Mouse (Mus musculus) C2C12 (cell line): ENCODE measurements at regions not wholly inside any gene's neighbourhood (a gene's known extent, or its start where the extent isn't known, plus 50 kb on each side); places are given as distances from the start of the nearest gene placed in this dataset.
A peak's percentile ranks its signal among the peaks of the same experiment; 100 is the strongest.

Experiments used
- H3K27me3 ChIP-seq: one replicate; pipeline ENCODE4 v1.6.1; 2011; ENCODE audit not compliant: control insufficient read depth, insufficient read depth, insufficient read length
- H3K36me3 ChIP-seq: one replicate; pipeline ENCODE4 v1.6.1; 2011; ENCODE audit not compliant: control insufficient read depth, insufficient read depth
- H3K4me3 ChIP-seq: one replicate; pipeline ENCODE4 v1.5.1; 2011; ENCODE audit warnings: mild to moderate bottlenecking, control low read depth; ENCODE audit not compliant: poor library complexity, insufficient read depth, severe bottlenecking
- H3K79me2 ChIP-seq: one replicate; pipeline ENCODE4 v1.6.1; 2011; ENCODE audit not compliant: control insufficient read depth, insufficient read depth
- H3K79me3 ChIP-seq: one replicate; pipeline ENCODE4 v1.6.1; 2011; ENCODE audit warnings: low read depth, control low read depth
- H3ac ChIP-seq: one replicate; pipeline ENCODE3; 2011; ENCODE audit warnings: low read depth; ENCODE audit not compliant: control insufficient read depth, insufficient read length
- CEBPB ChIP-seq: IDR thresholded peaks from one replicate; pipeline ENCODE4 v1.6.1; 2011; ENCODE audit warnings: low read depth, mild to moderate bottlenecking, control low read depth, moderate library complexity
- CTCF ChIP-seq: IDR thresholded peaks from one replicate; pipeline ENCODE4 v1.5.1; 2011; ENCODE audit not compliant: control insufficient read depth, insufficient read depth, insufficient read length
- FOSL1 ChIP-seq: IDR thresholded peaks from one replicate; pipeline ENCODE4 v1.8.0; 2011; ENCODE audit warnings: mild to moderate bottlenecking, low read length; ENCODE audit not compliant: poor library complexity, insufficient read depth, severe bottlenecking
- MAX ChIP-seq: IDR thresholded peaks from one replicate; pipeline ENCODE4 v1.6.1; 2011; ENCODE audit warnings: mild to moderate bottlenecking, control low read depth
- MYOD1 ChIP-seq: IDR thresholded peaks from one replicate; pipeline ENCODE4 v1.6.1; 2011; ENCODE audit warnings: low read depth; ENCODE audit not compliant: control insufficient read depth, insufficient read length
- MYOG ChIP-seq: IDR thresholded peaks from one replicate; pipeline ENCODE4 v1.6.1; 2011; ENCODE audit not compliant: control insufficient read depth, insufficient read length; ENCODE audit errors: extremely low read depth
- USF1 ChIP-seq: IDR thresholded peaks from one replicate; pipeline ENCODE4 v1.6.1; 2011; ENCODE audit warnings: low read depth, mild to moderate bottlenecking, control low read depth, moderate library complexity

DNA sequence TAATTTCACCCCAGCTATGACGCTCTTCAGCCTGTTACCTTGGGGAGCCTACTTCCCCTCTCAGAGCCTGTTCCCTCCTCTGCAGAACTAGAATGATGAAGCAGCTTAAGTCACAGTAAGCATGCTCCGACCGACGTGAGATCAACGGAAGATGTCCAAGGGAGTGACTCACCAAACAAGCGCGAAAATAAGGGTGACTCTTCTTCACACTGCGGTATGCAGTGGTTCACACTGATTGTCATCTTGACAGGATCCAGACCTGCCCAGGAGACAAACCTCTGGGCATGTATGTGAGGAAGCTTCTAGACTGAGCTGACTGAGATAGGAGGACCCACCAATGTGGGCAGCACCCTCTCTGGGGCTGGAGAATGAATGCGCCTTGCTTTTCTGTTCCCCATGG is 116.3 kb upstream of the Tpm1 start:
- no peak overlapping the region for H3K4me3 ChIP-seq
- TF ChIP-seq CEBPB (no peak), FOSL1 (no peak), USF1 (no peak), MYOD1 (no peak), MYOG (no peak), CTCF (no peak), MAX (no peak)
- no peaks in the 10 kb centered on the region for H3K79me2 ChIP-seq
- no peaks in the 10 kb centered on the region for H3K27me3 ChIP-seq
- H3K36me3 ChIP-seq, result no peaks in the 10 kb centered on the region
- no peaks in the 10 kb centered on the region for H3K79me3 ChIP-seq
- H3ac ChIP-seq, result no peak overlapping the region

GRCm38 (mm10) chr9:67163746-67164145 is 114.5 kb upstream of the Tpm1 start:
- no peak overlapping the region for H3K4me3 ChIP-seq
- TF ChIP-seq MAX (no peak), MYOG (no peak)
- no peaks in the 10 kb centered on the region for H3K36me3 ChIP-seq
- no peak overlapping the region for H3ac ChIP-seq
- no peaks in the 10 kb centered on the region for H3K27me3 ChIP-seq
- H3K79me2 ChIP-seq, result no peaks in the 10 kb centered on the region
- no peaks in the 10 kb centered on the region for H3K79me3 ChIP-seq

GRCm38 (mm10) chr9:67160785-67161455 is 111.7 kb upstream of the Tpm1 start:
- Histone ChIP-seq H3K79me2 (no peaks in the 10 kb centered on the region), H3K79me3 (no peaks in the 10 kb centered on the region), H3ac (no peak overlapping the region), H3K36me3 (no peaks in the 10 kb centered on the region), H3K4me3 (no peak overlapping the region), H3K27me3 (no peaks in the 10 kb centered on the region)
- TF ChIP-seq MAX, result no peak
- TF ChIP-seq USF1, result no peak
- TF ChIP-seq MYOD1, result no peak
- TF ChIP-seq FOSL1, result no peak
- TF ChIP-seq CEBPB, result no peak
- TF ChIP-seq MYOG, result no peak
- no peak for TF ChIP-seq CTCF

GRCm38 (mm10) chr9:67160350-67160749 is 111.1 kb upstream of the Tpm1 start:
- H3K36me3 ChIP-seq, result no peaks in the 10 kb centered on the region
- no peaks in the 10 kb centered on the region for H3K79me2 ChIP-seq
- no peak overlapping the region for H3K4me3 ChIP-seq
- H3ac ChIP-seq, result no peak overlapping the region
- H3K27me3 ChIP-seq, result no peaks in the 10 kb centered on the region
- no peak for TF ChIP-seq USF1
- TF ChIP-seq FOSL1, result no peak
- TF ChIP-seq CEBPB, result no peak
- no peak for TF ChIP-seq CTCF
- TF ChIP-seq MAX, result no peak
- TF ChIP-seq MYOG, result no peak
- no peak for TF ChIP-seq MYOD1
- H3K79me3 ChIP-seq, result no peaks in the 10 kb centered on the region

DNA sequence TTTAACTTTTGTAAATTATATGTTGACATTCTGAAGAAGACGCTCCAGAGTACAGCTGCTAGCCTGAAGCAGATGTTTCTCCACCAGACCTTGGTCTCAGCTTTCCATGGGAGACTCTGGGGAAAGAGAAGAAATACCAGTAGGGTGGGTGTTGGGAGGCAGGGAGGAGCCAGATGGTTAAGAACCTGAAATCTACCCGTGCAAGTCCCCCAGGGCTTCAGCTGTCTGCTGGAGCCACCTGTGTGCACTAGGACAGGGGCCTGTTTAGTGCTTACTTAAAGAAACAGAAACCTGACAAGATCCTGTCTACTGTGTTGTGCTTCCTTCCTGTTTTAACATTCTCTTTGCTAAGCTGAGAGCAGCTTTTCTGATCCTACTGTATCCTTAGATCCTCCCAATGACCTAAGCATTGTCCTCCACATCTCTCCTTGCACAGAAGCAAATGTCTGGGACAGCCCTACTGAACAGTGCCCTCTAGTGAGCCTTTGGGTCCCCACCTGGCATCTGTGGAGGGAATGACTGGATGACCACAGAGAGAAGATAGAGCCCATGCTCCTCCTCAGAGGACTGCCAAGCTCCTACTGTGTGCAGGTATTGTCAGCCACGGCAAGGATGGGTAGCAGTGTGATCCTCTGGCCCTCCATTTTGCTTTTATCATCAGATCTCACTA is 107.5 kb upstream of the Tpm1 start:
- TF ChIP-seq CTCF, result peak; percentile 63
- no peak for TF ChIP-seq USF1
- no peak for TF ChIP-seq MYOD1
- Histone ChIP-seq H3K27me3 (no peaks in the 10 kb centered on the region), H3K79me2 (no peaks in the 10 kb centered on the region), H3K79me3 (no peaks in the 10 kb centered on the region), H3ac (no peak overlapping the region), H3K4me3 (no peak overlapping the region), H3K36me3 (no peaks in the 10 kb centered on the region)

- no peaks in the 10 kb centered on the region for H3K79me3 ChIP-seq
- no peaks in the 10 kb centered on the region for H3K27me3 ChIP-seq
- no peak overlapping the region for H3ac ChIP-seq
- H3K36me3 ChIP-seq, result no peaks in the 10 kb centered on the region
- no peak overlapping the region for H3K4me3 ChIP-seq
- TF ChIP-seq CEBPB, result no peak
- TF ChIP-seq MYOG, result no peak
- TF ChIP-seq CTCF, result no peak
- no peak for TF ChIP-seq MAX
- TF ChIP-seq FOSL1, result no peak
- TF ChIP-seq MYOD1, result no peak
- TF ChIP-seq USF1, result no peak
- H3K79me2 ChIP-seq, result no peaks in the 10 kb centered on the region
Observed at GRCm38 (mm10) chr9:67154062-67154461, 104.9 kb upstream of the Tpm1 start.
